8 mouse cellular contexts compared by ENCODE assay signal in the genomic region with DNA sequence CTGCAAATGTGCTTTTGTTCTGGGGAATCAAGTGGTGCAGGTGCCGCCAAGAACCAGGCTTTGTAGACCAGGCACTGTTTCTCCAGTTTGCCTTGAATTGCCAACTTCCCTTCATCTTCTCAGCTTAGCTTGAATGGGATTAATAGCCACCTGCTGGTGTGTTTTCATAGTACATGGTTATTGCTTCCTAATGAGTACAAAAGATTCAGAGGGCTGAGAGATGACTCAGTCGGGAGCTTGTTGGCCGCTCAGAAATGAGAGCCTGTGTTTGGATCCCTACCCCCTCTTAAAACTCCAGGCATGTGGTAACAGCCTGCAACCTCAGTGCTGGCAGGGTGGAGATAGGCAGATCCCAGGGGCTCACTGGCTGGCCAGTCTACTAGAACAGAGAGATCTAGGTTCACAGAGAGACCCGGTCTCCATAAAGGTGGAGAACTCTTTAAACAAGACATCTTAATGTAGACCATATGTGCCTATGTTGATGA.
DNase-seq lines count a peak whose midpoint lies in the region; ATAC-seq lines count a peak whose summit lies in the region.

No protein-coding gene starts in this region.

- no peaks in the 10 kb centered on the region for H3K27me3 ChIP-seq in midbrain, embryonic 11.5 days (ENCODE audit: control insufficient read depth, insufficient read depth, low read length)
- H3K27me3 ChIP-seq in midbrain, embryonic 10.5 days (ENCODE audit: low read depth, poor library complexity, severe bottlenecking) = no peaks in the 10 kb centered on the region
- no peaks in the 10 kb centered on the region for H3K27me3 ChIP-seq in hindbrain, embryonic 16.5 days (replicated peaks; ENCODE audit: control insufficient read depth, insufficient read depth, low read length)
- H3K27me3 ChIP-seq in kidney, embryonic 15.5 days = no peaks in the 10 kb centered on the region

- no peak for ATAC-seq in midbrain, embryonic 11.5 days (ENCODE audit: low FRiP score)
- peak; percentile 83 for ATAC-seq in hindbrain, embryonic 16.5 days
- ATAC-seq in kidney, embryonic 15.5 days (replicated peaks; ENCODE audit: low FRiP score) = no peak

- 21% methylated on average over 4 of the region's 4 CpGs for WGBS in midbrain, embryonic 11.5 days
- 31% methylated on average over 4 of the region's 4 CpGs for WGBS in midbrain, embryonic 10.5 days
- 42% methylated on average over 4 of the region's 4 CpGs for WGBS in hindbrain, embryonic 16.5 days
- 63% methylated on average over 4 of the region's 4 CpGs for WGBS in kidney, embryonic 15.5 days

- no peak overlapping the region for H3K4me2 ChIP-seq in midbrain, embryonic 11.5 days
- H3K4me2 ChIP-seq in hindbrain, embryonic 16.5 days (ENCODE audit: low read length) = no peak overlapping the region
- no peak overlapping the region for H3K4me2 ChIP-seq in kidney, embryonic 15.5 days

- H3K36me3 ChIP-seq in midbrain, embryonic 11.5 days (ENCODE audit: control insufficient read depth, insufficient read depth, low read length) = no peaks in the 10 kb centered on the region
- no peaks in the 10 kb centered on the region for H3K36me3 ChIP-seq in midbrain, embryonic 10.5 days
- H3K36me3 ChIP-seq in hindbrain, embryonic 16.5 days (ENCODE audit: control insufficient read depth, insufficient read depth, low read length) = no peaks in the 10 kb centered on the region
- H3K36me3 ChIP-seq in kidney, embryonic 15.5 days = no peaks in the 10 kb centered on the region

- H3K4me3 ChIP-seq in midbrain, embryonic 11.5 days (ENCODE audit: low read depth, low read length) = no peak overlapping the region
- no peak overlapping the region for H3K4me3 ChIP-seq in midbrain, embryonic 10.5 days
- H3K4me3 ChIP-seq in hindbrain, embryonic 16.5 days (ENCODE audit: low read length) = no peak overlapping the region
- no peak overlapping the region for H3K4me3 ChIP-seq in kidney, embryonic 15.5 days (replicated peaks)

- H3K9ac ChIP-seq in midbrain, embryonic 11.5 days (ENCODE audit: low read length) = no peak overlapping the region
- no peak overlapping the region for H3K9ac ChIP-seq in hindbrain, embryonic 16.5 days (ENCODE audit: low read depth, low read length)
- H3K9ac ChIP-seq in kidney, embryonic 15.5 days = no peak overlapping the region

- H3K9me3 ChIP-seq in midbrain, embryonic 11.5 days (ENCODE audit: control insufficient read depth, low read length) = no peaks in the 10 kb centered on the region
- no peaks in the 10 kb centered on the region for H3K9me3 ChIP-seq in midbrain, embryonic 10.5 days (replicated peaks)
- H3K9me3 ChIP-seq in hindbrain, embryonic 16.5 days (ENCODE audit: control insufficient read depth, low read length) = no peaks in the 10 kb centered on the region
- H3K9me3 ChIP-seq in kidney, embryonic 15.5 days (replicated peaks) = no peaks in the 10 kb centered on the region

- H3K27ac ChIP-seq in midbrain, embryonic 11.5 days (ENCODE audit: low read depth, low read length) = no peak overlapping the region
- H3K27ac ChIP-seq in midbrain, embryonic 10.5 days (replicated peaks) = no peak overlapping the region
- H3K27ac ChIP-seq in hindbrain, embryonic 16.5 days (ENCODE audit: low read depth, low read length) = no peak overlapping the region
- no peak overlapping the region for H3K27ac ChIP-seq in kidney, embryonic 15.5 days

- peak; percentile 86 for DNase-seq in midbrain, embryonic 11.5 days (ENCODE audit: low spot score, missing footprints)
- no peak for DNase-seq in midbrain, embryonic 10.5 days (ENCODE audit: low spot score)
- DNase-seq in brain, embryonic 18.5 days (ENCODE audit: low read depth, low spot score) = peak; percentile 34
- peak; percentile 31 for DNase-seq in fat pad, adult 2 months (ENCODE audit: extremely low read depth, low read depth, low spot score)
- peak; percentile 8 for DNase-seq in retina, embryonic 14.5 days (ENCODE audit: low spot score)
- DNase-seq in thymus, postnatal 4 days = no peak

- H3K4me1 ChIP-seq in midbrain, embryonic 11.5 days (ENCODE audit: control insufficient read depth, insufficient read depth, low read length) = no peaks in the 10 kb centered on the region
- H3K4me1 ChIP-seq in midbrain, embryonic 10.5 days = no peaks in the 10 kb centered on the region
- no peaks in the 10 kb centered on the region for H3K4me1 ChIP-seq in hindbrain, embryonic 16.5 days (ENCODE audit: control insufficient read depth, insufficient read depth, low read depth, low read length)
- peaks cover 6% of the 10 kb centered on the region; the same call in 1 of the 2 replicates for H3K4me1 ChIP-seq in kidney, embryonic 15.5 days

Comparison
In these comparisons a context has a peak if more than half of its experiments do, and no peak if none do; other contexts are left out.
1. DNase-seq: peak in midbrain, embryonic 11.5 days (single experiment), brain, embryonic 18.5 days (single experiment), fat pad, adult 2 months (single experiment) and retina, embryonic 14.5 days (single experiment); none in midbrain, embryonic 10.5 days (single experiment) and thymus, postnatal 4 days (single experiment).